Mouse (Mus musculus) kidney, adult 9 months (tissue): ENCODE measurements around the gene Nelfa.
"Not testable (repeated sequence)": the region's sequence is repeated elsewhere in the genome, so short reads cannot be mapped to it uniquely, and the experiment has no call there.

Source experiments
- DNase-seq: peaks from one replicate; pipeline ENCODE4 v3.0.0; 2022

The Nelfa gene

GRCm38 (mm10) chr5:33936120-33936707 is at the start of gene Nelfa:
TSS of gene Nelfa (minus strand) at chr5:33936413.
- peak; percentile 99 for DNase-seq

- DNase-seq, result peak; percentile 39
Observed at GRCm38 (mm10) chr5:33983309-33984121, 47.3 kb upstream of the Nelfa start, which contains the start of gene Gm1673. TSS of gene Gm1673 (plus strand) at chr5:33983433.

GRCm38 (mm10) chr5:33982731-33983259 is 46.6 kb upstream of the Nelfa start:
- no peak for DNase-seq

GRCm38 (mm10) chr5:33976267-33976666 is 40.1 kb upstream of the Nelfa start:
- DNase-seq, result no peak

- DNase-seq, result no peak
Observed at GRCm38 (mm10) chr5:33974736-33975135, 38.5 kb upstream of the Nelfa start.

- DNase-seq, result no peak
Observed at GRCm38 (mm10) chr5:33959382-33959781, 23.2 kb upstream of the Nelfa start.

GRCm38 (mm10) chr5:33955868-33956267 is 19.7 kb upstream of the Nelfa start:
- DNase-seq, result no peak

- peak; percentile 75 for DNase-seq
Observed at GRCm38 (mm10) chr5:33954354-33954753, 18.1 kb upstream of the Nelfa start.

GRCm38 (mm10) chr5:33953471-33954185 is 17.4 kb upstream of the Nelfa start:
- DNase-seq, result no peak

GRCm38 (mm10) chr5:33948314-33948713 is 12.1 kb upstream of the Nelfa start:
- no peak for DNase-seq

GRCm38 (mm10) chr5:33947035-33947434 is 10.8 kb upstream of the Nelfa start:
- not testable (repeated sequence) for DNase-seq

GRCm38 (mm10) chr5:33938448-33938847 is 2.2 kb upstream of the Nelfa start:
- peak; percentile 24 for DNase-seq

GRCm38 (mm10) chr5:33937230-33937629 is 1.0 kb upstream of the Nelfa start:
- no peak for DNase-seq

- no peak for DNase-seq
Observed at GRCm38 (mm10) chr5:33935700-33936111, 507 bp downstream of the Nelfa start.

- no peak for DNase-seq
Observed at GRCm38 (mm10) chr5:33934877-33935276, 1.3 kb downstream of the Nelfa start.

GRCm38 (mm10) chr5:33934081-33934480 is 2.1 kb downstream of the Nelfa start:
- DNase-seq, result no peak

- DNase-seq, result no peak
Observed at GRCm38 (mm10) chr5:33932413-33932812, 3.8 kb downstream of the Nelfa start.

GRCm38 (mm10) chr5:33926170-33926569 is 10.0 kb downstream of the Nelfa start:
- DNase-seq, result no peak

GRCm38 (mm10) chr5:33922566-33922965 is 13.6 kb downstream of the Nelfa start:
- DNase-seq, result no peak

- peak; percentile 59 for DNase-seq
Observed at GRCm38 (mm10) chr5:33921486-33922235, 14.6 kb downstream of the Nelfa start.

- DNase-seq, result no peak
Observed at GRCm38 (mm10) chr5:33920924-33921323, 15.3 kb downstream of the Nelfa start.

- DNase-seq, result no peak
Observed at GRCm38 (mm10) chr5:33920037-33920436, 16.2 kb downstream of the Nelfa start.

GRCm38 (mm10) chr5:33919466-33919865 is 16.7 kb downstream of the Nelfa start:
- no peak for DNase-seq
